Mouse (Mus musculus) liver, postnatal 0 days (tissue): ENCODE data around the gene Gtf2ird1.

Experiments
- CTCF ChIP-seq: sonication (generic); IDR thresholded peaks from 2 replicates; pipeline ENCODE4 v1.5.1; 2016; ENCODE audit warnings: antibody characterized with exemption, low read depth
- EP300 ChIP-seq: IDR thresholded peaks from 2 replicates; pipeline ENCODE4 v1.6.1; 2016; ENCODE audit warnings: antibody characterized with exemption, low read depth, mild to moderate bottlenecking

DNA sequence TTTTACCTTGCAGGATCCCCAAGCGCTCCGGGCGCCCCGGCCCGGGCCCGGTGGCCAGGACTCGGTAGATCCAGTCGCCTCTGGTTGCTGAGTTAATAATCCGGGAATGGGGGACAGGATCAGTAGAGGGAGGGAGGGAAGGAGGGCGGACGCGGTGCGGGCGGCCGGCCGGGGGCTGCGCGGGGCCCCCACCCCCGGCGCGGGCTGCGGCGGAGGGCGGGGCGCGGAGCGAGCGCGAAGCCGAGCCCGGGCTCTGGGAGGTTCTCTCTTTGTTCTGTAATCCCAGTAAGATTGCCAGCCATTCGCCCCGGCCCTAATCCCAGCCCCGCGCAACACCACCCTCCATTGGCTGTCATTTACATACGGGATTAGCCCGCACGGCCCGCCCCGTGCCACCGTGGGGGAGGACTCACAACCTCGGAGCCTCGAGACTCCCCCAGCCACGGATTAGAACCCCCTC, at the start of gene Gtf2ird1:
- TF ChIP-seq CTCF (no peak), EP300 (no peak)
